Mouse (Mus musculus): ENCODE measurements around the gene Il1rl1. TPM values are rescaled to one million over a fixed set of nuclear protein-coding genes. Genes with fewer than 3 reads are reported as not detected.

The Il1rl1 gene
- total RNA-seq, 2 experiments from 2014 or later = 0.10 TPM; not detected in 1

GRCm38 (mm10) chr1:40467306-40467705, 37.9 kb downstream of the Il1rl1 start:
- H3K4me3 ChIP-seq = no peak overlapping the region
- no peak overlapping the region for H3K27ac ChIP-seq

GRCm38 (mm10) chr1:40468805-40469204, 39.4 kb downstream of the Il1rl1 start:
- H3K27ac ChIP-seq = no peak overlapping the region
- H3K4me3 ChIP-seq = no peak overlapping the region
- DNase-seq (ENCODE audit: low spot score in 2 of 2) = no peak
- TF ChIP-seq CTCF (conservative IDR thresholded peaks at IDR 0.05) = no peak

More at GRCm38 (mm10) chr1:40467306-40467705, 37.9 kb downstream of the Il1rl1 start:
- DNase-seq (ENCODE audit: low spot score in 2 of 2) = no peak
- TF ChIP-seq CTCF (conservative IDR thresholded peaks at IDR 0.05) = no peak

GRCm38 (mm10) chr1:40469900-40470299, 40.5 kb downstream of the Il1rl1 start:
- DNase-seq (ENCODE audit: low spot score in 2 of 2) = no peak
- no peak overlapping the region for H3K4me3 ChIP-seq
- no peak for TF ChIP-seq CTCF (conservative IDR thresholded peaks at IDR 0.05)

GRCm38 (mm10) chr1:40472401-40472800, 43.0 kb downstream of the Il1rl1 start:
- no peak for TF ChIP-seq CTCF (conservative IDR thresholded peaks at IDR 0.05)
- Histone ChIP-seq H3K27ac (no peak overlapping the region), H3K4me3 (no peak overlapping the region)
- DNase-seq (ENCODE audit: low spot score in 2 of 2) = no peak

More at GRCm38 (mm10) chr1:40469900-40470299, 40.5 kb downstream of the Il1rl1 start:
- no peak overlapping the region for H3K27ac ChIP-seq

GRCm38 (mm10) chr1:40473640-40474039, 44.3 kb downstream of the Il1rl1 start:
- TF ChIP-seq CTCF (conservative IDR thresholded peaks at IDR 0.05) = no peak
- H3K27ac ChIP-seq = no peak overlapping the region
- no peak for DNase-seq (ENCODE audit: low spot score in 2 of 2)
- no peak overlapping the region for H3K4me3 ChIP-seq

GRCm38 (mm10) chr1:40474336-40474735, 45.0 kb downstream of the Il1rl1 start:
- DNase-seq (ENCODE audit: low spot score in 2 of 2) = no peak
- TF ChIP-seq CTCF (conservative IDR thresholded peaks at IDR 0.05) = no peak
- Histone ChIP-seq H3K4me3 (no peak overlapping the region), H3K27ac (no peak overlapping the region)

- Histone ChIP-seq H3K4me3 (no peak overlapping the region), H3K27ac (no peak overlapping the region)
- no peak for DNase-seq (ENCODE audit: low spot score in 2 of 2)
- TF ChIP-seq CTCF (conservative IDR thresholded peaks at IDR 0.05) = no peak
Measured at GRCm38 (mm10) chr1:40475697-40476096, 46.3 kb downstream of the Il1rl1 start.

GRCm38 (mm10) chr1:40476756-40477155, 47.4 kb downstream of the Il1rl1 start:
- H3K27ac ChIP-seq = no peak overlapping the region
- no peak for DNase-seq (ENCODE audit: low spot score in 2 of 2)
- TF ChIP-seq CTCF (conservative IDR thresholded peaks at IDR 0.05) = no peak
- H3K4me3 ChIP-seq = no peak overlapping the region

GRCm38 (mm10) chr1:40479505-40479923, 50.1 kb downstream of the Il1rl1 start:
- no peak for DNase-seq (ENCODE audit: low spot score in 2 of 2)
- TF ChIP-seq CTCF (conservative IDR thresholded peaks at IDR 0.05) = no peak
- no peak overlapping the region for H3K4me3 ChIP-seq
- H3K27ac ChIP-seq = no peak overlapping the region

GRCm38 (mm10) chr1:40494594-40494993, 65.2 kb downstream of the Il1rl1 start:
- Histone ChIP-seq H3K4me3 (no peak overlapping the region), H3K27ac (no peak overlapping the region)
- no peak for DNase-seq (ENCODE audit: low spot score in 2 of 2)
- no peak for TF ChIP-seq CTCF (conservative IDR thresholded peaks at IDR 0.05)

GRCm38 (mm10) chr1:40499708-40500107, 70.3 kb downstream of the Il1rl1 start:
- no peak for TF ChIP-seq CTCF (conservative IDR thresholded peaks at IDR 0.05)
- Histone ChIP-seq H3K4me3 (no peak overlapping the region), H3K27ac (no peak overlapping the region)
- DNase-seq (ENCODE audit: low spot score in 2 of 2) = no peak

GRCm38 (mm10) chr1:40501126-40501525, 71.8 kb downstream of the Il1rl1 start:
- no peak overlapping the region for H3K27ac ChIP-seq
- no peak for TF ChIP-seq CTCF (conservative IDR thresholded peaks at IDR 0.05)
- no peak overlapping the region for H3K4me3 ChIP-seq
- DNase-seq (ENCODE audit: low spot score in 2 of 2) = no peak

GRCm38 (mm10) chr1:40501546-40502398, 72.4 kb downstream of the Il1rl1 start:
- no peak overlapping the region for H3K4me3 ChIP-seq
- no peak for DNase-seq (ENCODE audit: low spot score in 2 of 2)
- no peak overlapping the region for H3K27ac ChIP-seq
- no peak for TF ChIP-seq CTCF (conservative IDR thresholded peaks at IDR 0.05)

- Histone ChIP-seq H3K4me3 (no peak overlapping the region), H3K27ac (no peak overlapping the region)
- no peak for TF ChIP-seq CTCF (conservative IDR thresholded peaks at IDR 0.05)
- DNase-seq (ENCODE audit: low spot score in 2 of 2) = no peak
Measured at GRCm38 (mm10) chr1:40504548-40504947, 75.2 kb downstream of the Il1rl1 start.

Other genes starting within 250 kb of the Il1rl1 start
- gene Il1r1, start 204.5 kb upstream of the Il1rl1 start, total RNA-seq (2021) = 10 to 100 TPM in 1 of 2 experiments, 1 to 10 TPM in 1; 8.9 to 11.2 TPM
- under 1 TPM; 0.27 to 0.28 TPM for gene Il1rl2, start 105.0 kb upstream of the Il1rl1 start, total RNA-seq (2021)
- gene Il18r1, start 36.0 kb downstream of the Il1rl1 start, total RNA-seq (2021) = not detected
- gene Il18rap, start 85.8 kb downstream of the Il1rl1 start, total RNA-seq (2021) = under 1 TPM; 0.07 to 0.20 TPM
- 10 to 100 TPM; 22.5 to 23.3 TPM for gene Slc9a4, start 150.5 kb downstream of the Il1rl1 start, total RNA-seq (2021)